ENCODE assay signal across 28 mouse cellular contexts in the genomic region with DNA sequence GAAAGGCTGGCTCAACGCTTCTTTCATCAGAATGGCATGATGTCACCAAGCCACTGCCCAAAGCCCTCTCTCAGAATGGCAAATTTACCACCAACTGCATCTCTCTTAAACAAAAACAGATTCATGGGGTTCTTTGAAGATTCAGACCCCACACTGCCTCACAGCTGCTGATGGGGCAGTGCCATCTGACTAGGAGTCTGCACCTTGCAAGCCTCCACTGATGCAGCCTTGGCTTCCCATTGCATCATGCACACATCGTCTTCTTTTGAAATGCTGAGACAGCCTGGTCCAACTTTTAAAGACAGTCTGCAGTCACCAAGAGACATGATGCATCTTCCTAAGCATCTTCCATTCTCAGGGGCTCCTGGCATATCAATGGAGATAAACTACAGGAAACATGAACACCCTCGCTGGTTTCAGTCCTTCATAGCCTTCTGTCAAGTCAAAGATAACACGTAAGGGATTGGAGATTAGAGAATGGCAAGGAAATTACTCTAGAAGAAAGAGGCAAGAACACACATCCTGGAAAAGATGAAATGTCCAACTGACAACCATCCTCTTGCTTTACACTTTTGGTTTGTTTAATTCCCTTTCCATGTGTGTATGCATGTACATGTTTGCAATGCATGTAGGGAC.
DNase-seq lines count a peak whose midpoint lies in the region; ATAC-seq and TF ChIP-seq lines count a peak whose summit lies in the region.
"Had no signal": no experiment of that assay in that cellular context is flagged by ENCODE, and none has a peak within 500 bp of the region (broad histone marks: within the 10 kb centered on the region; RNA-seq: fewer than 3 reads in every experiment).

No protein-coding gene starts in this region.

- WGBS in liver, postnatal 0 days (ENCODE audit: insufficient replicate concordance) = 50% methylated on average over 4 of the region's 4 CpGs
- WGBS in liver, embryonic 11.5 days = 54% methylated on average over 4 of the region's 4 CpGs

- H3K4me1 ChIP-seq in liver, postnatal 0 days (ENCODE audit: insufficient read depth) = 0 out of 2 replicates have a peak, but pooled peaks cover 4% of the 10 kb centered on the region
- H3K4me1 ChIP-seq in liver, embryonic 11.5 days (replicated peaks; ENCODE audit: control insufficient read depth, insufficient read depth, low read length) = peaks cover 6% of the 10 kb centered on the region; the same call in 1 of the 2 replicates
- H3K4me1 ChIP-seq in CH12.LX (ENCODE audit: control insufficient read depth in 1 of 2, insufficient read depth in 2 of 2) = peaks cover 25 to 62% of the 10 kb centered on the region in 2 experiments
- H3K4me1 ChIP-seq: forebrain, embryonic 10.5 days; midbrain, embryonic 13.5 days; neural tube, embryonic 13.5 days had no signal

- no peak for TF ChIP-seq POLR2A in CH12.LX (IDR thresholded peaks at IDR 0.05; ENCODE audit: low read depth, low read length)

- H3K36me3 ChIP-seq in liver, postnatal 0 days (replicated peaks; ENCODE audit: insufficient read depth, low read length) = no peaks in the 10 kb centered on the region
- no peaks in the 10 kb centered on the region for H3K36me3 ChIP-seq in liver, embryonic 11.5 days (ENCODE audit: control insufficient read depth, insufficient read depth, low read length)
- H3K36me3 ChIP-seq in CH12.LX (replicated peaks in 1 of 2; ENCODE audit: control insufficient read depth in 1 of 2, insufficient read depth in 1 of 2, low read length in 1 of 2) = no peaks in the 10 kb centered on the region
- H3K36me3 ChIP-seq: hindbrain, embryonic 12.5 days; limb, embryonic 15.5 days; liver, embryonic 15.5 days; midbrain, embryonic 13.5 days; neural tube, embryonic 13.5 days had no signal

- no peaks in the 10 kb centered on the region for H3K9me3 ChIP-seq in liver, postnatal 0 days (ENCODE audit: low read length)
- H3K9me3 ChIP-seq in liver, embryonic 11.5 days (ENCODE audit: control insufficient read depth, low read length) = no peaks in the 10 kb centered on the region
- no peaks in the 10 kb centered on the region for H3K9me3 ChIP-seq in CH12.LX (replicated peaks; ENCODE audit: low read length)
- H3K9me3 ChIP-seq: forebrain, embryonic 10.5 days; heart, embryonic 13.5 days; hindbrain, embryonic 12.5 days; limb, embryonic 15.5 days; liver, embryonic 15.5 days; midbrain, embryonic 13.5 days; neural tube, embryonic 13.5 days had no signal

- ATAC-seq in liver, postnatal 0 days = no peak
- ATAC-seq in liver, embryonic 11.5 days (replicated peaks; ENCODE audit: low FRiP score) = no peak
- peak; percentile 12; the same call in 1 of the 2 replicates for ATAC-seq in common myeloid progenitor, adult 5-6 weeks (replicated peaks; ENCODE audit: low read depth, poor library complexity, severe bottlenecking)
- ATAC-seq: forebrain, postnatal 0 days; midbrain, embryonic 13.5 days had no signal

- in situ Hi-C loops in CH12.LX (cut with MboI; ENCODE audit: low pct_ligation_motif_present, low pct_unique_long_range_greater_than_20kb, low sequenced_read_pairs) = no loop called here

- H3K27ac ChIP-seq in liver, postnatal 0 days (ENCODE audit: low read depth) = 0 out of 2 replicates have a peak overlapping the region, but pooled peaks have one; percentile 18
- H3K27ac ChIP-seq in liver, embryonic 11.5 days (ENCODE audit: low read depth, low read length) = no peak overlapping the region
- peak overlapping the region; percentile 95 for H3K27ac ChIP-seq in CH12.LX (ENCODE audit: insufficient read depth, low read depth)
- H3K27ac ChIP-seq: forebrain, embryonic 10.5 days; heart, adult 2 months; heart, embryonic 13.5 days; hindbrain, embryonic 12.5 days; limb, embryonic 15.5 days; liver, embryonic 15.5 days; macrophage; midbrain, embryonic 13.5 days; neural tube, embryonic 13.5 days had no signal

- TF ChIP-seq EP300 in liver, postnatal 0 days (IDR thresholded peaks at IDR 0.05; ENCODE audit: low read depth) = no peak
- TF ChIP-seq EP300 in CH12.LX (IDR thresholded peaks at IDR 0.05; ENCODE audit: low read length) = peak; percentile 10; the same call in 1 of the 2 replicates

- H3K4me2 ChIP-seq in liver, postnatal 0 days (ENCODE audit: low read depth, low read length) = no peak overlapping the region
- no peak overlapping the region for H3K4me2 ChIP-seq in liver, embryonic 11.5 days
- peak overlapping the region; percentile 38; the same call in 1 of the 2 replicates for H3K4me2 ChIP-seq in CH12.LX (ENCODE audit: insufficient read depth, low read depth, poor library complexity, severe bottlenecking)
- H3K4me2 ChIP-seq: heart, embryonic 13.5 days; hindbrain, embryonic 12.5 days; limb, embryonic 15.5 days; liver, embryonic 15.5 days; midbrain, embryonic 13.5 days; neural tube, embryonic 13.5 days had no signal

- no peak overlapping the region for H3K4me3 ChIP-seq in liver, postnatal 0 days (ENCODE audit: low read depth, low read length)
- no peak overlapping the region for H3K4me3 ChIP-seq in liver, embryonic 11.5 days (ENCODE audit: low read depth, low read length)
- peak overlapping the region in 1 of 3 experiments; percentile 26 for H3K4me3 ChIP-seq in CH12.LX (replicated peaks in 1 of 3; ENCODE audit: low read depth in 2 of 3, low read length in 2 of 3, poor library complexity in 1 of 3)
- H3K4me3 ChIP-seq: forebrain, embryonic 10.5 days; heart, adult 2 months; heart, embryonic 13.5 days; hindbrain, embryonic 12.5 days; limb, embryonic 15.5 days; liver, embryonic 15.5 days; midbrain, embryonic 13.5 days; neural tube, embryonic 13.5 days had no signal

- H3K9ac ChIP-seq in liver, postnatal 0 days (replicated peaks) = no peak overlapping the region
- no peak overlapping the region for H3K9ac ChIP-seq in liver, embryonic 11.5 days (ENCODE audit: low read depth, low read length)
- peak overlapping the region; percentile 60 for H3K9ac ChIP-seq in CH12.LX (ENCODE audit: insufficient read depth, low read depth)
- H3K9ac ChIP-seq: forebrain, postnatal 0 days; heart, embryonic 13.5 days; hindbrain, embryonic 12.5 days; limb, embryonic 15.5 days; liver, embryonic 15.5 days; midbrain, embryonic 13.5 days; neural tube, embryonic 13.5 days had no signal

- H3K79me2 ChIP-seq in CH12.LX (replicated peaks; ENCODE audit: control insufficient read depth, extremely low read depth, insufficient read depth, poor library complexity, severe bottlenecking) = no peaks in the 10 kb centered on the region

- no peaks in the 10 kb centered on the region for H3K27me3 ChIP-seq in liver, postnatal 0 days (ENCODE audit: insufficient read depth, low read length)
- no peaks in the 10 kb centered on the region for H3K27me3 ChIP-seq in liver, embryonic 11.5 days (replicated peaks; ENCODE audit: control insufficient read depth, insufficient read depth, low read length)
- H3K27me3 ChIP-seq in CH12.LX (replicated peaks) = no peaks in the 10 kb centered on the region
- H3K27me3 ChIP-seq: heart, embryonic 13.5 days; hindbrain, embryonic 12.5 days; limb, embryonic 15.5 days; liver, embryonic 15.5 days; midbrain, embryonic 13.5 days; neural tube, embryonic 13.5 days had no signal

- dilution Hi-C loops in CH12.LX (cut with MboI; ENCODE audit: extremely low pct_ligation_motif_present, extremely low pct_unique_long_range_greater_than_20kb, low sequenced_read_pairs) = no loop called here

- TF ChIP-seq RAD21 in CH12.LX (IDR thresholded peaks at IDR 0.05; ENCODE audit: low read depth, low read length) = no peak; the same call in 1 of the 2 replicates

- DNase-seq in liver, postnatal 0 days = no peak
- no peak for DNase-seq in liver, embryonic 11.5 days (ENCODE audit: low spot score)
- peak; percentile 74 for DNase-seq in CH12.LX (ENCODE audit: extremely low read depth)
- peak; percentile 47 for DNase-seq in thymus, postnatal 25 days
- DNase-seq in adrenal gland, adult (ENCODE audit: inconsistent age in 2 of 2, low spot score in 1 of 2) = no peak
- no peak for DNase-seq in adrenal gland, adult 2 months
- DNase-seq in right cerebral cortex, postnatal 36 days (ENCODE audit: low spot score in 2 of 2) = no peak
- DNase-seq: B cell, adult 2 months; cerebellum, adult 11-12 months; cerebellum, postnatal 10 days; forebrain, postnatal 0 days; gastrocnemius, postnatal 14 days; heart, adult 2 months; heart, postnatal 14 days; kidney, adult 11 months; kidney, postnatal 4 days; layer of hippocampus, adult 9-11 months; left cerebral cortex, postnatal 4 days; spleen, adult 18-20 months had no signal

- no peak for TF ChIP-seq CTCF in liver, postnatal 0 days (IDR thresholded peaks at IDR 0.05; ENCODE audit: low read depth)
- no peak for TF ChIP-seq CTCF in CH12.LX (conservative IDR thresholded peaks at IDR 0.05 in 1 of 2, IDR thresholded peaks at IDR 0.05 in 1 of 2; ENCODE audit: low read depth in 2 of 2, low read length in 2 of 2)

TF ChIP-seq in CH12.LX, 34 proteins besides CTCF, POLR2A, EP300 and RAD21 (continues in another document):
- TF ChIP-seq ZNF384 (IDR thresholded peaks at IDR 0.05; ENCODE audit: low read depth, low read length) = no peak
- peak; percentile 77 for TF ChIP-seq MEF2A (IDR thresholded peaks at IDR 0.05; ENCODE audit: borderline replicate concordance, low read depth, low read length)
- TF ChIP-seq ELF1 (IDR thresholded peaks at IDR 0.05; ENCODE audit: low read depth, low read length) = no peak
- TF ChIP-seq PAX5 (IDR thresholded peaks at IDR 0.05; ENCODE audit: low read length) = no peak
- TF ChIP-seq ETS1 (conservative IDR thresholded peaks at IDR 0.05; ENCODE audit: low read depth, low read length) = peak; percentile 65
- TF ChIP-seq SIN3A (IDR thresholded peaks at IDR 0.05; ENCODE audit: low read length) = no peak
- no peak for TF ChIP-seq ZKSCAN1 (IDR thresholded peaks at IDR 0.05; ENCODE audit: borderline replicate concordance, low read depth, low read length)
- TF ChIP-seq CHD1 (IDR thresholded peaks at IDR 0.05; ENCODE audit: low read depth, low read length) = no peak
- TF ChIP-seq USF1 (IDR thresholded peaks at IDR 0.05; ENCODE audit: low read depth, low read length) = no peak
- no peak for TF ChIP-seq POLR2AphosphoS2 (IDR thresholded peaks at IDR 0.05; ENCODE audit: low read depth, low read length)
- peak; percentile 80; the same call in 1 of the 2 replicates for TF ChIP-seq MYC (IDR thresholded peaks at IDR 0.05; ENCODE audit: low read depth, low read length)
- no peak for TF ChIP-seq NRF1 (IDR thresholded peaks at IDR 0.05; ENCODE audit: low read depth, low read length)
- no peak for TF ChIP-seq NELFE (IDR thresholded peaks at IDR 0.05; ENCODE audit: low read depth, low read length)
- no peak for TF ChIP-seq GABPA (IDR thresholded peaks at IDR 0.05; ENCODE audit: insufficient replicate concordance, low read depth, low read length)
- no peak; the same call in 1 of the 2 replicates for TF ChIP-seq MAFK (IDR thresholded peaks at IDR 0.05; ENCODE audit: insufficient replicate concordance, low read length)
- no peak for TF ChIP-seq RCOR1 (conservative IDR thresholded peaks at IDR 0.05; ENCODE audit: low read depth, low read length)
- TF ChIP-seq MXI1 (IDR thresholded peaks at IDR 0.05; ENCODE audit: low read depth, low read length) = 0 out of 2 replicates have a peak, but pooled peaks have one; percentile 32
- no peak for TF ChIP-seq ZMIZ1 (IDR thresholded peaks at IDR 0.05; ENCODE audit: low read depth, low read length)

Comparison
In these comparisons a context has a peak if more than half of its experiments do, and no peak if none do; other contexts are left out.
1. DNase-seq: peak in CH12.LX (single experiment) and thymus, postnatal 25 days (single experiment); none in liver, postnatal 0 days (single experiment), liver, embryonic 11.5 days (single experiment), adrenal gland, adult (0 of 2), adrenal gland, adult 2 months (single experiment) and right cerebral cortex, postnatal 36 days (0 of 2).